Mouse (Mus musculus) stomach, postnatal 0 days (tissue): ENCODE results near the gene AW549877. TPM values are rescaled to one million over a fixed set of nuclear protein-coding genes. Genes with fewer than 3 reads are reported as not detected.

Experiments
- ATAC-seq: fragments of 200-750 bp; cut with Nextera tagmentation; 2 replicates; pipeline ENCODE4 v1.8.0; 2017; ENCODE audit not compliant: low FRiP score, low TSS enrichment
- DNase-seq: peaks from one replicate; pipeline ENCODE4 v3.0.0-alpha.2; 2016; ENCODE audit warnings: low spot score
- H3K27ac ChIP-seq: fragments of 300-500 bp; sonication (generic); replicated peaks from 2 replicates; pipeline ENCODE4 v1.5.1; 2014; ENCODE audit warnings: mild to moderate bottlenecking, control low read depth
- H3K27me3 ChIP-seq: fragments of 300-500 bp; sonication (generic); 2 replicates; pipeline ENCODE4 v1.6.1; 2014; ENCODE audit warnings: low read length; ENCODE audit not compliant: control insufficient read depth, insufficient read depth
- H3K36me3 ChIP-seq: fragments of 300-500 bp; sonication (generic); 2 replicates; pipeline ENCODE4 v1.6.1; 2014; ENCODE audit warnings: low read length, mixed read lengths; ENCODE audit not compliant: control insufficient read depth, insufficient read depth
- H3K4me1 ChIP-seq: fragments of 300-500 bp; sonication (generic); replicated peaks from 2 replicates; pipeline ENCODE4 v1.6.1; 2014; ENCODE audit warnings: antibody characterized with exemption; ENCODE audit not compliant: control insufficient read depth, insufficient read depth
- H3K4me2 ChIP-seq: fragments of 300-500 bp; sonication (generic); replicated peaks from 2 replicates; pipeline ENCODE4 v1.6.1; 2014; ENCODE audit warnings: low read depth, mild to moderate bottlenecking, control low read depth, moderate library complexity
- H3K4me3 ChIP-seq: fragments of 300-500 bp; sonication (generic); 2 replicates; pipeline ENCODE4 v1.5.1; 2014; ENCODE audit warnings: low read depth, low read length, control low read depth
- H3K9ac ChIP-seq: fragments of 300-500 bp; sonication (generic); 2 replicates; pipeline ENCODE4 v1.6.1; 2014; ENCODE audit warnings: mild to moderate bottlenecking, low read length, control low read depth, mixed read lengths
- H3K9me3 ChIP-seq: fragments of 300-500 bp; sonication (generic); 2 replicates; pipeline ENCODE4 v1.6.1; 2016; ENCODE audit warnings: low read length; ENCODE audit not compliant: control insufficient read depth
- CTCF ChIP-seq: IDR thresholded peaks from 2 replicates; pipeline ENCODE4 v1.5.1; 2016; ENCODE audit warnings: antibody characterized with exemption, low read depth, mild to moderate bottlenecking, moderate library complexity
- EP300 ChIP-seq: optimal IDR thresholded peaks from 2 replicates; pipeline ENCODE3; 2016; ENCODE audit warnings: antibody characterized with exemption
- WGBS: fragments of 180-500 bp; shearing (Covaris S2); extraction: QIAGEN DNeasy Blood & Tissue Kit; methylation state at CpG from one replicate; pipeline ENCODE4 v1.1.7; 2014; 5-methylcytosine and 5-hydroxymethylcytosine counted together
- polyA plus RNA-seq: library from polyadenylated mRNA; unstranded; fragments of >200 nt; fragmentation: Nextera tagmentation; extraction: Ambion mirVana; gene quantifications from 2 replicates; pipeline ENCODE4 v1.2.1, GENCODE M21; 2015

The AW549877 gene
- polyA plus RNA-seq, 1 experiment from 2014 or later = 10.9 TPM

DNA sequence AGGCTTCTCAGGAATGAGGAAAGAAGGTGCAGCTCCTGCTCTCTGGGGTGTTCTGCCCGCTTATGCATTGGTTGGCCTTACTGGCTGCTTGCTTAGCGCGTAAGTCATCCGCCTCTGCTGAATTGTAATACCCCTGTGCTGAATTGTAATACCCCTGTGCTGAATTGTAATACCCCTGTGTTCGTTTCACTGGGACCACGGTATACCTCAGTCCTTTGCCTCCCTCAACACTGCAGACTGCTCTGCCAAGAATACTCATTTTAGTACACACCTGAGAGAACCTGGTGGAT lies 32.8 kb upstream of the AW549877 start:
- H3K27me3 ChIP-seq = no peaks in the 10 kb centered on the region
- H3K4me3 ChIP-seq = no peak overlapping the region
- ATAC-seq (no peak), DNase-seq (no peak)
- 85% methylated on average over 6 of the region's 6 CpGs for WGBS
- H3K9ac ChIP-seq = no peak overlapping the region
- H3K4me1 ChIP-seq = 0 out of 2 replicates have a peak, but pooled peaks cover 4% of the 10 kb centered on the region
- TF ChIP-seq EP300 = no peak
- no peak for TF ChIP-seq CTCF
- H3K4me2 ChIP-seq = no peak overlapping the region
- H3K27ac ChIP-seq = no peak overlapping the region
- H3K9me3 ChIP-seq = no peaks in the 10 kb centered on the region
- no peaks in the 10 kb centered on the region for H3K36me3 ChIP-seq

DNA sequence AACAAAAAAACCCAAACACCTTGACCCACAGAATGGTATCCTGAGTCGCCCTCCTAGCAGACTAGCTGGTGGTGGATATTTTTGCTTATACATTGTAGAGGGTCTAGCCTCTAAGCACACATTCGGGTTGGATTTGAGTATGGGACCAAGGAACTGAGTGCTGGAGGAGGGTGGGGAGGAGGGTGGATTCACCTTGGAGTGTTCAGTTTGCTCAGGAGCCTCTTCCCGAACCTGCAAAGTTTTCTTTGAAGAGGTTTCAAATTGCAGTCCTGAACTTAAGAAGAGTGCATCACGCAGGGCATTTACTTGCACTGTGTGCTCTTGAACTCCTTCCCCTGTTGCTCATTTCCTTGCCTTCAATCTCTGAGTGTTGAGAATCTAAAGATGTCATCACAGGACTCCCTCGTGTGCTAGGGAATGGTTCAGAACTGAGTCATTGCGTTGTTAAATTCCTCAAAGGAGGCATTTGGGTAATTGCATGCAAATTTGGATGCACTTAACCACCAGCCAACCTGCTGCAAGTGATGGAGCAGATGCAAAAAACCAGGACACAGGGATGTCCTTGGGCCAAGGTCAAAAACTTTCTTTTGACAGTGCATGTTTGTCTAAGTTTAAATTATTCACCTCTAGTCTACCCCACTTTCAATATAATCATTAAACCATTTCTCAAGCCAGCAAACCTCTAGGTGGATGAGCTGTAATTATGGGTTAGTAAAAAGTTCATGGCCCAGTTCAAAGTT lies 32.3 kb upstream of the AW549877 start:
- no peaks in the 10 kb centered on the region for H3K9me3 ChIP-seq
- H3K4me2 ChIP-seq = peak overlapping the region; percentile 87
- peak overlapping the region; percentile 45 for H3K27ac ChIP-seq
- no peaks in the 10 kb centered on the region for H3K36me3 ChIP-seq
- 7% methylated on average over 6 of the region's 6 CpGs for WGBS
- H3K27me3 ChIP-seq = no peaks in the 10 kb centered on the region
- H3K9ac ChIP-seq = peak overlapping the region; percentile 81; the same call in 1 of the 2 replicates
- 0 out of 2 replicates have a peak, but pooled peaks cover 4% of the 10 kb centered on the region for H3K4me1 ChIP-seq
- no peak for ATAC-seq
- TF ChIP-seq EP300 (no peak), CTCF (no peak)
- DNase-seq = no peak
- peak overlapping the region; percentile 87 for H3K4me3 ChIP-seq

- Histone ChIP-seq H3K27ac (peak overlapping the region; percentile 97), H3K27me3 (no peaks in the 10 kb centered on the region), H3K4me2 (peak overlapping the region; percentile 87), H3K4me1 (0 out of 2 replicates have a peak, but pooled peaks cover 4% of the 10 kb centered on the region), H3K9ac (peak overlapping the region; percentile 81), H3K9me3 (no peaks in the 10 kb centered on the region), H3K36me3 (no peaks in the 10 kb centered on the region), H3K4me3 (peak overlapping the region; percentile 87)
- TF ChIP-seq EP300 = no peak
- peak; percentile 29; the same call in 1 of the 2 replicates for TF ChIP-seq CTCF
- ATAC-seq = peak; percentile 86
- DNase-seq = peak; percentile 81
- 1% methylated on average over 61 of the region's 65 CpGs for WGBS
Measured at GRCm38 (mm10) chr15:4026831-4027584, 31.5 kb upstream of the AW549877 start.

DNA sequence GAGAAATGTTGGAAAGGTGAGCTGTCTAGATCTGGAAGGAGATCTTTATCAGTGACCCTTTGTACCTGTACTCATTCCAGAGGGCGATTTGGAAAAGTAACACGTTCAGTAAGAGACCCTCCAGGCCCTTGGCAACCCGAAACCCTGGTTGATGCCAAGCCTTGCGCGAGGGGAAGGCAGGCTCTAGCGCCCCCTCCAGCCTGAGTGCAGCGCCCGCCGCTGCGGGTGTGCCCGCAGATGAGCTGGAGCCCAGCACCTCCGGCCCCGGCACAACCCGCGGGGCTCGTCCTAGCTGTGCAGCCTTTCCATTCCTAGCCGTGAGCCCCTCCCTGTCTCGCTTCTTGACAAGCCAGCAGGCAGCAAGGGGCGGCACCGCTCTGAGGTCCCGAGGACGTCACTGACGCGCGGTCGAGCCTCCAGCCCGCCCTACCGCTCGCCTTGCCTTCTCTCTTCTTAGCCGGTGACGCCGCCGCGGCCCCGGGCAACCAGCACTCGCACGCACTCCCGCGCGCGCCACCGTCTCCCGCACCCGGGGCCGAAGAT lies 30.8 kb upstream of the AW549877 start, which contains the start of gene Oxct1:
TSS of gene Oxct1 (plus strand) at position 153 of the 543 bp plus-strand sequence.
- 0 out of 2 replicates have a peak, but pooled peaks cover 4% of the 10 kb centered on the region for H3K4me1 ChIP-seq

DNA sequence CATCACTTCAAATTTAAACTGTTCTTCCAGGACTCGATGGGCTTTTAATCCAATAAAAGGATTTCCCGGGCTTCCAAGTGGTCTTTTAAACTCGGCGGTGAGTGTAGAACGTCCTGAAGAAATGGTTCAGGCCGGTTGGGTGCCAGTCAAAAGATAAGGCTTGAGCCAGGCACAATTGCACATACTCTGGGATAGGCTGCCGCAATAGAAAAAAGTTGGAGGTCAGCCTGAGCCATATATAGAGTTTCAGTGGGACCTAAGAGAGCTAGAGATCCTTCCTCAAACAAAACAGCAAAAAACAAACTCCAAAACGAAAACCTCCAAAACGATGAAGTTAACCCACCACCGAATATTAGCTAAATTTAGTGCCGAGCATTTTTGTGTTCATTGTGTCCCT lies 30.0 kb upstream of the AW549877 start:
- no peak overlapping the region for H3K4me3 ChIP-seq
- no peaks in the 10 kb centered on the region for H3K27me3 ChIP-seq
- H3K9ac ChIP-seq = no peak overlapping the region; the same call in 1 of the 2 replicates
- H3K36me3 ChIP-seq = no peaks in the 10 kb centered on the region
- peak overlapping the region; percentile 87 for H3K4me2 ChIP-seq
- DNase-seq = no peak
- WGBS = 58% methylated on average over 11 of the region's 11 CpGs
- H3K4me1 ChIP-seq = 0 out of 2 replicates have a peak, but pooled peaks cover 4% of the 10 kb centered on the region
- TF ChIP-seq CTCF (no peak), EP300 (no peak)
- H3K9me3 ChIP-seq = no peaks in the 10 kb centered on the region
- ATAC-seq = no peak
- H3K27ac ChIP-seq = no peak overlapping the region; the same call in 1 of the 2 replicates

More for the DNA sequence above, 30.8 kb upstream of the AW549877 start, which contains the start of gene Oxct1:
- Histone ChIP-seq H3K4me3 (peak within 1 kb of the TSS; percentile 87), H3K27ac (peak within 1 kb of the TSS; percentile 97), H3K27me3 (no peaks in the 10 kb centered on the region), H3K4me2 (peak within 1 kb of the TSS; percentile 87), H3K9me3 (no peaks in the 10 kb centered on the region), H3K9ac (peak within 1 kb of the TSS; percentile 81), H3K36me3 (no peaks in the 10 kb centered on the region)
- peak; percentile 33 for TF ChIP-seq EP300
- TF ChIP-seq CTCF = peak; percentile 78
- ATAC-seq (peak; percentile 96), DNase-seq (peak; percentile 88)
- under 1% methylated on average over 45 of the region's 45 CpGs for WGBS
